Mouse (Mus musculus) layer of hippocampus, adult 2 months (tissue): ENCODE results near the gene Echdc3. TPM values are rescaled to one million over a fixed set of nuclear protein-coding genes. Genes with fewer than 3 reads are reported as not detected.

ENCODE experiments used
- DNase-seq, 2 experiments: peaks; one replicate each; pipeline ENCODE4 v3.0.0; 2022; ENCODE audit warnings: low spot score in 2 of 2
- H3K27ac ChIP-seq: fragments of 200-600 bp; 2 replicates; pipeline ENCODE4 v1.8.1; 2022
- H3K4me3 ChIP-seq: fragments of 200-600 bp; 2 replicates; pipeline ENCODE4 v1.8.1; 2022; ENCODE audit warnings: mild to moderate bottlenecking
- CTCF ChIP-seq: fragments of 200-600 bp; conservative IDR thresholded peaks from 2 replicates; pipeline ENCODE4 v1.8.1; 2022; ENCODE audit warnings: antibody characterized with exemption, mild to moderate bottlenecking, moderate library complexity
- total RNA-seq, 2 experiments: library from RNA; stranded (reverse); gene quantifications; 2 replicates each; pipeline ENCODE4 v1.2.3; 2021

Gene Echdc3
- total RNA-seq, 2 experiments from 2014 or later, result 0.69 to 0.72 TPM

DNA sequence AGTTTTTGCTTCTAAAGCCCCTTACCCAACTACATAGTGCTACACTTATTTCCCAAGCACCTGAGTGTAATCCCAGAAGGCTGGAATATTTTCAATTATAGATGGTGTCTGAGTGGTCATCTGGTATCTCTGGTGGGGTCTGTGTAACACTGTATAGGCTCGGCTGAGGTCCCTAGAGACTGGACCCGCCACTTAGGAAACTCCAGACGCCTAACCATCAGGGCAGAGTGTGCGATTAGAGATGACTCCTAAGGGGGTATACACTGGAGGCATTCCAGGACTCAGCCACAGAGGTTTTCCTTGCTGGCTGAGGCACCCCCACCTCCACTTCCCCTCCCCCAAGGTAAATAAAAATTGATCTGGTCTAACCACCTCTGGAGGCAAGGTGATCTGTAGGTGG is 26.5 kb upstream of the Echdc3 start:
- DNase-seq, result no peak
- no peak for TF ChIP-seq CTCF
- Histone ChIP-seq H3K4me3 (no peak overlapping the region), H3K27ac (no peak overlapping the region)

- TF ChIP-seq CTCF, result no peak
- no peak overlapping the region for H3K4me3 ChIP-seq
- no peak for DNase-seq
- no peak overlapping the region for H3K27ac ChIP-seq
Observed at GRCm38 (mm10) chr2:6238679-6239078, 25.8 kb upstream of the Echdc3 start.

DNA sequence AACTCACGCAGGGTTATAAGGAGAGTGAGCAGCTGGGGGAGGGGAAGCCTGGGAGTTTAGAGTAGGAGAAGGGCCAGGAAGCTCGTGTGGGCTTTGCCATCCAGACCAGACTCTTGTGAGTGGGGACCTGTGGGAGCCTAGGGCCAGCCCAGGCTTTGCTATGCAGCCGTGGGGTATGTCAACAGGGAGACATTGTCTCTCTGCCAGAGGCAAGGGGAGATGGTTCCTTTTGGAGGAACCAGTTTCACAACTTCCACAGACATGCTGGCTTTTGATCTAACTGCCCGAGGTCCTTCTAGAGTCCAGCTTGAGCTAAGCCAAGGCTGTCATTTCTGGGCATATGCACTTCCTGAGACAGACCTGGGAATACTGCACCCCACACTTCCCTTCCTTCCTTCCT is 25.4 kb upstream of the Echdc3 start:
- H3K4me3 ChIP-seq, result no peak overlapping the region
- DNase-seq, result no peak
- no peak for TF ChIP-seq CTCF
- H3K27ac ChIP-seq, result no peak overlapping the region

- no peak for TF ChIP-seq CTCF
- H3K27ac ChIP-seq, result no peak overlapping the region
- DNase-seq, result no peak
- no peak overlapping the region for H3K4me3 ChIP-seq
Observed at GRCm38 (mm10) chr2:6233353-6233752, 20.5 kb upstream of the Echdc3 start.

DNA sequence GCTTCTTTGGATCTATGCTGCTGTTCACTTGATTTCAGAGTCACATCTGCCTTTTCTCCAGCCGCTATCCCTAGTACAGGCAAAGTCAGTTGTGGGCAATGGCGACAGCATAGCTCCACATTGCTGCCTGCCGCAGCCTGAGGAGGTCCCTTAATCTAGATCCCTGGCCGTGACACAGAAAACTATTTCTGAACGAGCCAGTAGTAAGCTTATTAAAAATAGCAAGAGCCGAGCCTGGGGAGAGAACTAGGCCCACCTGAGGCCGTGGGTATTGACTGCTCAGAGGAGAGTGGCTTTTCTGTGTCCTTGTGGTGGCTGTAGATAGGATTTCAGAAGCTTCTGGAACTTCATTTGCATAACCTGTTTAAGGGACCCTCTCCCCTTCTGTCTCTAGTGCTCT is 19.9 kb upstream of the Echdc3 start:
- no peak for TF ChIP-seq CTCF
- DNase-seq, result no peak
- Histone ChIP-seq H3K27ac (no peak overlapping the region), H3K4me3 (no peak overlapping the region)

GRCm38 (mm10) chr2:6230865-6231264 is 18.0 kb upstream of the Echdc3 start:
- DNase-seq, result no peak
- H3K4me3 ChIP-seq, result no peak overlapping the region
- no peak overlapping the region for H3K27ac ChIP-seq
- TF ChIP-seq CTCF, result no peak

DNA sequence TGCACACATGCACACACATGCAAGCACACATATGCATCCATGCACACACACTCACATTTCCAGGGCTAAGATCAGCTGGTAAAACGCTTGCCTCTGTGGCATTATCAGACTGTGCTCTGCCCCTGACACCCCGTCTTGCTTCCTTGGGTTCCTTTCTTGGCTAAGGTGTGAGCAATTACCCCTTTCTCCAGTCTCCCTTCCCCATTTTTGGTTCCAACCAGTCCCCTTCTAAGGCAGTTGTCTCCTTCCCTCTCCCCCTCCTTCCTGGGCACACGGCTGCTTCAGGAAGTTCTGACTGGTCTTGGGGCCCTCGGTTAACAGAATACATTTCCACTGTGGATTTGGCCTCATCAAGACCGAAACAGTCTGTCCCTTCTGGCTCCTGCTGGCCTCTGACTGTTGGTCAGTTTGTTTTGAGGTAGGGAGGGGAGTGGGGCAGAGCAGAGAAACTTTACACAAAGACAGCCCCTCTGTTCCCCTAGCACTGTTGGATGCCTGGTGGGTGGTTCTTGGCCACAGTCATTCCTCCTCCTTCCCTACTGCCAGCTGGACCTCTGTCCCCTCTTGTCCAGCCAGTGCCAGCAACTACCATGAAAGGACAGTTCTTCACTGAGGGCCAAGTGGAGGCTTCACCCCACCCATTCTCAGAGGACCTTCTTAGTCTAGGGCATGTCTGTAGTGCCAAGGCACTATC is 16.9 kb upstream of the Echdc3 start:
- peak; percentile 35 to 40 for DNase-seq
- no peak overlapping the region for H3K4me3 ChIP-seq
- H3K27ac ChIP-seq, result peak overlapping the region; percentile 52; the same call in 1 of the 2 replicates
- no peak for TF ChIP-seq CTCF

- Histone ChIP-seq H3K4me3 (no peak overlapping the region), H3K27ac (no peak overlapping the region)
- DNase-seq, result no peak
- no peak for TF ChIP-seq CTCF
Observed at GRCm38 (mm10) chr2:6227059-6227445, 14.2 kb upstream of the Echdc3 start.

DNA sequence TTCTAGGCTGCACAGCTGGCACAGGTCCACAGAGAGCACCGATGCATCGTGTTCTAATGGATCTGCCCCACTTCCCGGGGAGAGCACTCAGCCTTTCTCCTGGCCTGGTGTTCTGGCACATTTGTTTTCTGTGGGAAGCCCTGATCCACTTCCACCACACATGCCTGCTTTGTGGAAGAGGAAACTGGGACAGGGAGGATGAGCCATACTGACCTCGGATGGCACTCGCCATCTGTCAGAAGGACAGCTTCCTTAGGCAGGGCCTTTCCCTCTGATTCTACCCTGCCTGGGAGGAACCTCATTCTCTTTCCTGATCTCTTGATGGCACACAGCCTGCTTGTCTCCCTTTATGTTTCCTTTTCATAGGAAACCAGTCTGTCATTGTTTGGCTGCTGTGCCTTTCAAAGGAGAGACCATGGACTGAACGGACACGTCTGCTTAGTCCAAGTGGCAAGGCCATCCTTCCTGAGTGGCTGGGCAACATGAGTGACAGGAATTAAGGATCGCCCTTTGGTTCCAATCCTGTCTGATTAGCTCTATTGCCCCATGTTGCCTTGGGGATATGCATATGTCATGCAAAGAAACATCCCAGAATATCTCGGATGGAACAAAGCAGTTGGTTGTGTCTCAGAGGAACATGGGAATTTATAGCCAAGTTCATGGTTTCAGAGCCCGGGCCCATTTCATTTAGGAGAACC is 13.7 kb upstream of the Echdc3 start:
- Histone ChIP-seq H3K27ac (peak overlapping the region; percentile 19; the same call in 1 of the 2 replicates), H3K4me3 (no peak overlapping the region)
- no peak for TF ChIP-seq CTCF
- DNase-seq, result no peak

DNA sequence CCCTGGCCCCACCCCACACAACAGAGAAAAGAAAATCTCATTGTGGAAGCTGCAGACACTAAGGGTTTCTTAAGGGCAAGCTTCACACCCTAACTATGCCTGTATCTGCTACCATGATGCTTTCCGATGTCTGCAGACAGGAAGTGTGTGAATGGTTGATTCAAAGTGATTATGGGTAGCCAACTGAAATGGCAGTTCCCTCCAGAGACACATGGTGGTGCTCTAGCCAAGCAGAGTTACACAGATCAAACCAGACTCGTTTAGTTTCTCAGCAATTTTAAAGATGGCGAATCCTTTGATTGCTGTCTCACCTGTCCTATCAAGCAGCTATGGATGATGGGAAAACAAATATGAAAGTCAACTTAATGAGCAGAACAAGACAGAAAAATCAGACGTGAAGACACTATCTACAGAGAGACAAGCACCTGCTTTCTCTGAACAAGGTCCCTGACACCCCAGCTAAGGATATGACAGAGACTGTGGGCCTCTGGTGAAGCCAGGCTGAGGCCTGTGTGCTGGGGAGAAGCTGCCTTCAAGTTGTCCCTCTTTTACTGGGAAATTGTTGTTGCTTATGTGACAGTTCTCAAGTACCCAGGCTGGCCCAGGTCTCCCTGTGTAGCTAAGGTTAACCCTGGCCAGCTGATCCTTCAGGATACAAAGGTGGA is 7.4 kb upstream of the Echdc3 start:
- DNase-seq, result peak; percentile 71 to 88
- H3K27ac ChIP-seq, result no peak overlapping the region
- H3K4me3 ChIP-seq, result no peak overlapping the region
- peak; percentile 98 for TF ChIP-seq CTCF

DNA sequence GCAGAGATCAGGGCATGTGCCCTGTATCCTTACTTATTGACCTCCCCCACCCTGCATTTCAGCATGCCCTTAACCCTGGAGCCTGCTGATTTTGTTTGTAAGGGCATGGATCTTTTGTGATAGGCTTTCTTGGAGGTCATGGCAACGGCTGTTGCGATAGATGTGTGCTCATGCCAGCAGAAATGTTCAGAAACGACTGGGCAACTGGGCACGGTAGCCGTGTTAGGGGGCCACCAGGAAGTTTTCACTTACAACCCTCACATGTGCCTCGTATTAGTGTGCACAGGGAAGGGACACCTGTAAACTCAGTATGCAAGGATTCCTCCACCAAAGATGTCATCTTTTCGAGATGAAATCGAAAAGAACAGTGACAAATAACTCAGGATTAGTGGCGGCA is 508 bp downstream of the Echdc3 start:
- H3K4me3 ChIP-seq, result peak overlapping the region; percentile 53
- no peak for TF ChIP-seq CTCF
- H3K27ac ChIP-seq, result peak overlapping the region; percentile 77
- no peak for DNase-seq

GRCm38 (mm10) chr2:6210840-6211239 is 2.0 kb downstream of the Echdc3 start:
- DNase-seq, result no peak
- TF ChIP-seq CTCF, result no peak
- Histone ChIP-seq H3K4me3 (no peak overlapping the region), H3K27ac (no peak overlapping the region)

DNA sequence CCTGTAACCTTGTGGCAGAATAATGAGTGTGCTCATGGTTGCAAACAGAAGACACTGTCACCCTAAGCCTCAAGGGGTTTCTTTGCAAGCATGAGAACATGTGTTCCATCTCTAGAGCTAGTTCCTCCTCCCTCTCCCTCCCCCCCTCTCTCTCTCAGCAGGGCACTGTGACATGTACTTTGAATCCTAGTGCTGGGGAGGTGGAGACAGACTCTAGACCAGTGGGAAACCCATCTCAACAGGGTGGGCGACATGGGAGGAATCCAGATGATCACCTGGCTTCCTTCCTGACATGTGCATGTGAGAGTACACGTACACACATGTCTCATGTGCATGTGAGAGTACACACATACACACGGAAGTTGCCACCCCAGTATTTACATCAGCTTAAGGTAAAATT is 3.1 kb downstream of the Echdc3 start:
- DNase-seq, result no peak
- no peak overlapping the region for H3K27ac ChIP-seq
- TF ChIP-seq CTCF, result no peak
- H3K4me3 ChIP-seq, result no peak overlapping the region

- H3K4me3 ChIP-seq, result no peak overlapping the region
- no peak overlapping the region for H3K27ac ChIP-seq
- DNase-seq, result peak; percentile 51 to 59
- TF ChIP-seq CTCF, result no peak
Observed at GRCm38 (mm10) chr2:6209116-6209515, 3.7 kb downstream of the Echdc3 start.
